Mouse (Mus musculus): ENCODE results near the gene Sult6b2.

DNA sequence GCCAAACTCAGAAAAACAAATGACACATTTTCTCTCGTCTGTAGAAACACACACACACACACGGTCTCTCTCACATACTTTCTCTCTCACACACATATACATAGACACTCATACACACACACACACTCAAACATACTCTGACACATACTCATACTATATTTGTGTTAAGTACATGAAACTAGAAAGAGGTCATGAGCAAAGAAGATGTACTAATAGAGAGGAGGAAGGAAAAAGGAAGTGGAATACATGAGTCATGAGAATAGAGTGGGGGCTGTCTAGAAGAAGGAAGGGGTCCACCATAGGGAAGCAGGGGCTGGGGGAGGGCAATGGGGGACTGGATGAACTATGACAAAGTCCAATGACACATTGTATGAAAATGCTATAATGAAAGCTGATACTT lies 57.1 kb downstream of the Sult6b2 start:
- TF ChIP-seq GATA1 (IDR thresholded peaks at IDR 0.05; ENCODE audit: borderline replicate concordance, low read length) (no peak), FLI1 (IDR thresholded peaks at IDR 0.05; ENCODE audit: low read length) (no peak)
